Mouse (Mus musculus): ENCODE measurements at regions not wholly inside any gene's neighbourhood (a gene's known extent, or its start where the extent isn't known, plus 50 kb on each side); places are given as distances from the start of the nearest gene placed in this dataset.
"Not testable (repeated sequence)": the region's sequence is repeated elsewhere in the genome, so short reads cannot be mapped to it uniquely, and the experiment has no call there.

- DNase-seq (ENCODE audit: low spot score): no peak
Measured at GRCm38 (mm10) chr4:67378632-67379031, 551.2 kb downstream of the Tlr4 start.

GRCm38 (mm10) chr4:67387834-67388233 lies 560.5 kb downstream of the Tlr4 start:
- no peak for DNase-seq (ENCODE audit: low spot score)

- no peak for DNase-seq (ENCODE audit: low spot score)
Measured at GRCm38 (mm10) chr4:67402977-67403376, 575.6 kb downstream of the Tlr4 start.

GRCm38 (mm10) chr4:67424064-67424463 lies 596.7 kb downstream of the Tlr4 start:
- DNase-seq (ENCODE audit: low spot score): no peak

GRCm38 (mm10) chr4:67425712-67426111 lies 598.3 kb downstream of the Tlr4 start:
- no peak for DNase-seq (ENCODE audit: low spot score)

- DNase-seq (ENCODE audit: low spot score): no peak
Measured at GRCm38 (mm10) chr4:67447835-67448234, 620.5 kb downstream of the Tlr4 start.

- not testable (repeated sequence) for DNase-seq (ENCODE audit: low spot score)
Measured at GRCm38 (mm10) chr4:67459871-67460270, 632.5 kb downstream of the Tlr4 start.

GRCm38 (mm10) chr4:67473034-67473433 lies 645.6 kb downstream of the Tlr4 start:
- no peak for DNase-seq (ENCODE audit: low spot score)

GRCm38 (mm10) chr4:67477264-67477845 lies 650.0 kb downstream of the Tlr4 start:
- DNase-seq (ENCODE audit: low spot score): peak; percentile 23

GRCm38 (mm10) chr4:67478081-67478480 lies 650.7 kb downstream of the Tlr4 start:
- no peak for DNase-seq (ENCODE audit: low spot score)

- no peak for DNase-seq (ENCODE audit: low spot score)
Measured at GRCm38 (mm10) chr4:67522235-67522634, 694.9 kb downstream of the Tlr4 start.

GRCm38 (mm10) chr4:67523158-67523557 lies 695.8 kb downstream of the Tlr4 start:
- no peak for DNase-seq (ENCODE audit: low spot score)

GRCm38 (mm10) chr4:67529586-67529985 lies 702.2 kb downstream of the Tlr4 start:
- no peak for DNase-seq (ENCODE audit: low spot score)

GRCm38 (mm10) chr4:67539466-67539865 lies 712.1 kb downstream of the Tlr4 start:
- no peak for DNase-seq (ENCODE audit: low spot score)

- no peak for DNase-seq (ENCODE audit: low spot score)
Measured at GRCm38 (mm10) chr4:67546013-67546412, 718.6 kb downstream of the Tlr4 start.

- no peak for DNase-seq (ENCODE audit: low spot score)
Measured at GRCm38 (mm10) chr4:67547957-67548356, 720.6 kb downstream of the Tlr4 start.

- DNase-seq (ENCODE audit: low spot score): no peak
Measured at GRCm38 (mm10) chr4:67553511-67553910, 726.1 kb downstream of the Tlr4 start.

- DNase-seq (ENCODE audit: low spot score): no peak
Measured at GRCm38 (mm10) chr4:67574816-67575215, 747.4 kb downstream of the Tlr4 start.

GRCm38 (mm10) chr4:67589501-67589900 lies 762.1 kb downstream of the Tlr4 start:
- no peak for DNase-seq (ENCODE audit: low spot score)

- DNase-seq (ENCODE audit: low spot score): no peak
Measured at GRCm38 (mm10) chr4:67589976-67590727, 762.8 kb downstream of the Tlr4 start.

GRCm38 (mm10) chr4:67607166-67607565 lies 779.8 kb downstream of the Tlr4 start:
- no peak for DNase-seq (ENCODE audit: low spot score)

- DNase-seq (ENCODE audit: low spot score): no peak
Measured at GRCm38 (mm10) chr4:67614486-67615067, 787.2 kb downstream of the Tlr4 start.

GRCm38 (mm10) chr4:67626641-67627040 lies 799.3 kb downstream of the Tlr4 start:
- no peak for DNase-seq (ENCODE audit: low spot score)
